Mouse (Mus musculus) hindbrain, postnatal 0 days (tissue): ENCODE measurements around the gene Nfkbil1. TPM values are rescaled to one million over a fixed set of nuclear protein-coding genes. Genes with fewer than 3 reads are reported as not detected.
A peak's percentile ranks its signal among the peaks of the same experiment; 100 is the strongest.

Experiments
- ATAC-seq: fragments of 200-750 bp; cut with Nextera tagmentation; 2 replicates; pipeline ENCODE4 v1.8.0; 2017; ENCODE audit warnings: mild to moderate bottlenecking, moderate TSS enrichment, moderate library complexity
- DNase-seq: peaks from one replicate; pipeline ENCODE4 v3.0.0-alpha.2; 2015; ENCODE audit warnings: low spot score
- H3K27ac ChIP-seq: fragments of 300-500 bp; sonication (generic); 2 replicates; pipeline ENCODE4 v1.5.1; 2014; ENCODE audit warnings: mild to moderate bottlenecking
- H3K27me3 ChIP-seq: fragments of 300-500 bp; sonication (generic); 2 replicates; pipeline ENCODE4 v1.6.1; 2014; ENCODE audit warnings: low read length, mixed read lengths; ENCODE audit not compliant: insufficient read depth
- H3K36me3 ChIP-seq: fragments of 300-500 bp; sonication (generic); 2 replicates; pipeline ENCODE4 v1.6.1; 2014; ENCODE audit warnings: low read length, mixed read lengths; ENCODE audit not compliant: insufficient read depth
- H3K4me1 ChIP-seq: fragments of 300-500 bp; sonication (generic); 2 replicates; pipeline ENCODE4 v1.6.1; 2014; ENCODE audit warnings: antibody characterized with exemption, low read length, mixed read lengths; ENCODE audit not compliant: insufficient read depth
- H3K4me2 ChIP-seq: fragments of 300-500 bp; sonication (generic); 2 replicates; pipeline ENCODE4 v1.6.1; 2014; ENCODE audit warnings: low read depth, mild to moderate bottlenecking, low read length, moderate library complexity, mixed read lengths
- H3K4me3 ChIP-seq: fragments of 300-500 bp; sonication (generic); 2 replicates; pipeline ENCODE4 v1.5.1; 2014; ENCODE audit warnings: low read length
- H3K9ac ChIP-seq: fragments of 300-500 bp; sonication (generic); replicated peaks from 2 replicates; pipeline ENCODE4 v1.6.1; 2014; ENCODE audit warnings: mild to moderate bottlenecking, low read length, moderate library complexity, mixed read lengths
- H3K9me3 ChIP-seq: fragments of 300-500 bp; sonication (generic); 2 replicates; pipeline ENCODE4 v1.6.1; 2016; ENCODE audit warnings: low read length, mixed read lengths
- CTCF ChIP-seq: IDR thresholded peaks from 2 replicates; pipeline ENCODE4 v1.5.1; 2016; ENCODE audit warnings: antibody characterized with exemption, control low read depth, low read depth
- WGBS: fragments of 180-500 bp; shearing (Covaris S2); extraction: QIAGEN DNeasy Blood & Tissue Kit; methylation state at CpG from one replicate; pipeline ENCODE4 v1.1.7; 2014; 5-methylcytosine and 5-hydroxymethylcytosine counted together
- polyA plus RNA-seq: library from polyadenylated mRNA; unstranded; fragments of >200 nt; fragmentation: Nextera tagmentation; extraction: Ambion mirVana; gene quantifications from 2 replicates; pipeline ENCODE4 v1.2.1, GENCODE M21; 2015
- total RNA-seq: library from RNA; depleted of rRNA; stranded (reverse); fragments of >200 nt; gene quantifications from 2 replicates; pipeline ENCODE4 v1.2.3, GENCODE M21; 2014

Gene Nfkbil1
- total and polyA plus RNA-seq, 2 experiments from 2014 or later, result 12.9 to 15.5 TPM

GRCm38 (mm10) chr17:35197126-35197525, 38.5 kb downstream of the Nfkbil1 start:
- DNase-seq, result no peak
- Histone ChIP-seq H3K27me3 (peaks cover 11% of the 10 kb centered on the region), H3K9me3 (no peaks in the 10 kb centered on the region), H3K9ac (no peak overlapping the region), H3K27ac (no peak overlapping the region), H3K4me2 (no peak overlapping the region), H3K36me3 (no peaks in the 10 kb centered on the region), H3K4me1 (no peaks in the 10 kb centered on the region), H3K4me3 (no peak overlapping the region)
- ATAC-seq, result no peak
- TF ChIP-seq CTCF, result no peak
- WGBS, result 37% methylated on average over 6 of the region's 6 CpGs

GRCm38 (mm10) chr17:35196321-35196641, 39.3 kb downstream of the Nfkbil1 start:
- Histone ChIP-seq H3K36me3 (no peaks in the 10 kb centered on the region), H3K4me2 (peak overlapping the region; percentile 69), H3K9me3 (no peaks in the 10 kb centered on the region), H3K27me3 (peaks cover 9% of the 10 kb centered on the region; the same call in 1 of the 2 replicates), H3K4me1 (no peaks in the 10 kb centered on the region), H3K4me3 (peak overlapping the region; percentile 42), H3K9ac (no peak overlapping the region), H3K27ac (no peak overlapping the region)
- TF ChIP-seq CTCF, result no peak
- DNase-seq, result no peak
- 37% methylated on average over 9 of the region's 9 CpGs for WGBS
- no peak for ATAC-seq

GRCm38 (mm10) chr17:35195631-35196320, 39.8 kb downstream of the Nfkbil1 start:
- WGBS, result 1% methylated on average over 66 of the region's 66 CpGs
- Histone ChIP-seq H3K27me3 (peaks cover 8% of the 10 kb centered on the region; the same call in 1 of the 2 replicates), H3K4me1 (no peaks in the 10 kb centered on the region), H3K4me2 (peak overlapping the region; percentile 69), H3K9me3 (no peaks in the 10 kb centered on the region), H3K4me3 (peak overlapping the region; percentile 42), H3K36me3 (no peaks in the 10 kb centered on the region), H3K9ac (peak overlapping the region; percentile 22), H3K27ac (no peak overlapping the region)
- peak; percentile 75 for TF ChIP-seq CTCF
- peak; percentile 92 for ATAC-seq
- peak; percentile 85 for DNase-seq

GRCm38 (mm10) chr17:35194844-35195630, 40.6 kb downstream of the Nfkbil1 start:
- Histone ChIP-seq H3K27ac (no peak overlapping the region), H3K27me3 (peaks cover 8% of the 10 kb centered on the region; the same call in 1 of the 2 replicates), H3K4me1 (no peaks in the 10 kb centered on the region), H3K4me3 (peak overlapping the region; percentile 42), H3K36me3 (no peaks in the 10 kb centered on the region), H3K9ac (no peak overlapping the region), H3K4me2 (peak overlapping the region; percentile 69), H3K9me3 (no peaks in the 10 kb centered on the region)
- WGBS, result 46% methylated on average over 19 of the region's 19 CpGs
- no peak for TF ChIP-seq CTCF
- ATAC-seq (peak; percentile 46; the same call in 1 of the 2 replicates), DNase-seq (no peak)

- H3K9me3 ChIP-seq, result no peaks in the 10 kb centered on the region
- H3K27ac ChIP-seq, result no peak within 1 kb of the TSS
- no peak within 1 kb of the TSS for H3K9ac ChIP-seq
- H3K4me3 ChIP-seq, result no peak within 1 kb of the TSS
- 78% methylated on average over 26 of the region's 28 CpGs for WGBS
- H3K4me2 ChIP-seq, result peak within 1 kb of the TSS; percentile 69
- DNase-seq (no peak), ATAC-seq (no peak)
- no peaks in the 10 kb centered on the region for H3K4me1 ChIP-seq
- no peaks in the 10 kb centered on the region for H3K36me3 ChIP-seq
- H3K27me3 ChIP-seq, result peaks cover 8% of the 10 kb centered on the region; the same call in 1 of the 2 replicates
- no peak for TF ChIP-seq CTCF
Observed at GRCm38 (mm10) chr17:35193881-35194843, 41.4 kb downstream of the Nfkbil1 start, which contains the start of gene Ltb. Gene Ltb (plus strand): TSS chr17:35194439.

- WGBS, result 74% methylated on average over 5 of the region's 5 CpGs
- Histone ChIP-seq H3K9me3 (no peaks in the 10 kb centered on the region), H3K36me3 (no peaks in the 10 kb centered on the region), H3K4me2 (no peak overlapping the region), H3K27me3 (peaks cover 8% of the 10 kb centered on the region; the same call in 1 of the 2 replicates), H3K4me3 (no peak overlapping the region), H3K4me1 (no peaks in the 10 kb centered on the region), H3K27ac (no peak overlapping the region), H3K9ac (no peak overlapping the region)
- DNase-seq (no peak), ATAC-seq (no peak)
- TF ChIP-seq CTCF, result no peak
Observed at GRCm38 (mm10) chr17:35192924-35193323, 42.7 kb downstream of the Nfkbil1 start.
